Mouse (Mus musculus) liver, embryonic 16.5 days (tissue): Measurements from ENCODE around the gene Ptbp1. TPM values are rescaled to one million over a fixed set of nuclear protein-coding genes. Genes with fewer than 3 reads are reported as not detected.
"Not testable (repeated sequence)": the region's sequence is repeated elsewhere in the genome, so short reads cannot be mapped to it uniquely, and the experiment has no call there.

Experiments used
- ATAC-seq: fragments of 200-750 bp; cut with Nextera tagmentation; 2 replicates; pipeline ENCODE4 v1.8.0; 2017; ENCODE audit warnings: low read depth, mild to moderate bottlenecking, moderate number of reproducible peaks, moderate library complexity
- H3K27ac ChIP-seq: fragments of 300-500 bp; sonication (generic); 2 replicates; pipeline ENCODE4 v1.5.1; 2014; ENCODE audit warnings: mild to moderate bottlenecking, low read length
- H3K27me3 ChIP-seq: fragments of 300-500 bp; sonication (generic); 2 replicates; pipeline ENCODE4 v1.6.1; 2014; ENCODE audit warnings: low read depth, low read length, mixed read lengths; ENCODE audit not compliant: control insufficient read depth, insufficient read depth
- H3K36me3 ChIP-seq: fragments of 300-500 bp; sonication (generic); 2 replicates; pipeline ENCODE4 v1.6.1; 2014; ENCODE audit warnings: mild to moderate bottlenecking; ENCODE audit not compliant: control insufficient read depth, insufficient read depth
- H3K4me1 ChIP-seq: fragments of 300-500 bp; sonication (generic); 2 replicates; pipeline ENCODE4 v1.6.1; 2014; ENCODE audit warnings: low read depth, low read length, mixed read lengths; ENCODE audit not compliant: control insufficient read depth
- H3K4me2 ChIP-seq: fragments of 300-500 bp; sonication (generic); 2 replicates; pipeline ENCODE4 v1.6.1; 2014; ENCODE audit warnings: low read depth, low read length, mixed read lengths
- H3K4me3 ChIP-seq: fragments of 300-500 bp; sonication (generic); 2 replicates; pipeline ENCODE4 v1.5.1; 2014; ENCODE audit warnings: low read depth, mild to moderate bottlenecking, low read length
- H3K9ac ChIP-seq: fragments of 300-500 bp; sonication (generic); 2 replicates; pipeline ENCODE4 v1.6.1; 2014; ENCODE audit warnings: low read depth, low read length
- H3K9me3 ChIP-seq: fragments of 300-500 bp; sonication (generic); replicated peaks from 2 replicates; pipeline ENCODE4 v1.6.1; 2016; ENCODE audit warnings: low read length; ENCODE audit not compliant: control insufficient read depth
- WGBS: fragments of 180-500 bp; shearing (Covaris S2); extraction: QIAGEN DNeasy Blood & Tissue Kit; methylation state at CpG from one replicate; pipeline ENCODE4 v1.1.7; 2014; ENCODE audit not compliant: insufficient replicate concordance; 5-methylcytosine and 5-hydroxymethylcytosine counted together
- polyA plus RNA-seq: library from polyadenylated mRNA; unstranded; fragments of >200 nt; fragmentation: Nextera tagmentation; extraction: Ambion mirVana; gene quantifications from 2 replicates; pipeline ENCODE4 v1.2.1, GENCODE M21; 2015

The Ptbp1 gene
- polyA plus RNA-seq, 1 experiment from 2014 or later = 124 TPM

GRCm38 (mm10) chr10:79892451-79893118 lies 38.4 kb downstream of the Ptbp1 start:
- not testable (repeated sequence) for H3K27ac ChIP-seq, H3K27me3 ChIP-seq, H3K9me3 ChIP-seq, H3K36me3 ChIP-seq, H3K9ac ChIP-seq, H3K4me3 ChIP-seq, H3K4me1 ChIP-seq, H3K4me2 ChIP-seq
- WGBS = 38% methylated on average over 22 of the region's 22 CpGs
- 0 out of 2 replicates have a peak, but pooled peaks have one; percentile 31 for ATAC-seq

DNA sequence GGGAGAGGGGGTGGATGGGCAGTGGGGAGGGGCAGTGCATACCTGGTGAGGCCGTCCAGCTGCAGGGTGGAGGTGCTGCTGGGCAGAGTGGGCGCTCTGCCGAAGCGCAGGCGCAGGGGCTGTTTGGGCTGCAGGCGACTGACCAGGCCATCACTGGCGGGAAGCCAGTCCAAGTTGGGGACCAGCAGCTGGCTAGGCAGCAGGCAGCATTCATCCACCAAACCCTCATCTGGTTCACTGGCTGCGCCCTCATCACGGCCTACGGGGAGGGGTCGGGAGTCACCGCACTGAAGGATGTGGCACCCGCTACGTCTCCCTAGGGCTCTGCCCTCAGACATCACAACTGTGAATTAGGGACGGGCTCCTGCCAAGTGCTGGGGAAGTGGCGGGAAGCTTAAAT lies 42.1 kb downstream of the Ptbp1 start:
- WGBS = 86% methylated on average over 16 of the region's 16 CpGs
- Histone ChIP-seq H3K9ac (no peak overlapping the region), H3K4me2 (no peak overlapping the region), H3K9me3 (no peaks in the 10 kb centered on the region), H3K27ac (no peak overlapping the region), H3K36me3 (no peaks in the 10 kb centered on the region), H3K4me3 (no peak overlapping the region), H3K27me3 (no peaks in the 10 kb centered on the region), H3K4me1 (peaks cover 8% of the 10 kb centered on the region)
- no peak for ATAC-seq

- Histone ChIP-seq H3K9ac (no peak overlapping the region), H3K4me1 (peaks cover 8% of the 10 kb centered on the region), H3K4me3 (no peak overlapping the region), H3K27me3 (no peaks in the 10 kb centered on the region), H3K9me3 (no peaks in the 10 kb centered on the region), H3K4me2 (no peak overlapping the region), H3K36me3 (no peaks in the 10 kb centered on the region), H3K27ac (peak overlapping the region; percentile 69)
- peak; percentile 7; the same call in 1 of the 2 replicates for ATAC-seq
- WGBS = 70% methylated on average over 13 of the region's 13 CpGs
Observed at GRCm38 (mm10) chr10:79896814-79897213, 42.6 kb downstream of the Ptbp1 start.

- Histone ChIP-seq H3K9me3 (no peaks in the 10 kb centered on the region), H3K4me2 (peak overlapping the region; percentile 18), H3K4me1 (peaks cover 8% of the 10 kb centered on the region), H3K27me3 (no peaks in the 10 kb centered on the region), H3K9ac (no peak overlapping the region), H3K36me3 (no peaks in the 10 kb centered on the region), H3K4me3 (peak overlapping the region; percentile 10), H3K27ac (peak overlapping the region; percentile 69)
- WGBS = 54% methylated on average over 20 of the region's 20 CpGs
- ATAC-seq = peak; percentile 85
Observed at GRCm38 (mm10) chr10:79897316-79898245, 43.4 kb downstream of the Ptbp1 start.

GRCm38 (mm10) chr10:79900951-79901410 lies 46.8 kb downstream of the Ptbp1 start:
- Histone ChIP-seq H3K27ac (no peak overlapping the region), H3K4me2 (no peak overlapping the region), H3K9ac (no peak overlapping the region), H3K27me3 (no peaks in the 10 kb centered on the region), H3K36me3 (peaks cover 5% of the 10 kb centered on the region; the same call in 1 of the 2 replicates), H3K4me3 (no peak overlapping the region), H3K4me1 (peaks cover 8% of the 10 kb centered on the region), H3K9me3 (no peaks in the 10 kb centered on the region)
- 67% methylated on average over 2 of the region's 2 CpGs for WGBS
- no peak for ATAC-seq

DNA sequence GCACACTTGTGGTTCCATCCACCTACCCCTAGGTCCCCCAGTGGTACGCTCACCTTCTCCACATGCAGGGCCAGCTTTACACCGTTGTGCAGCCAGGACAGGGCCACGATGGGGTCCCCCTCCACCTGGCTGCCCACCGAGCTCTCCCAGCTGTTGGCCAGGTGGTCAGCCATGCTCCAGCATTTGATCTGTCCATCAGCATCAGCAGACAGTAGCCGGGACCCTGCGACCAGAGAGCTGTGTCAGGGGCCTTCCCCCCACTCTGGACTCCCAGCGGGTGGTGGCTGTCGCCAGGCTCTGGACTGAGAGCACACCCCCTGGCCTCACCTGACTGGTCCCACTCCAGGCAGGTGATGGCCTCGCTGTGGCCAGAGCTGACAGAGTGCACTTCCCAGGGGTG lies 52.5 kb downstream of the Ptbp1 start:
- Histone ChIP-seq H3K27ac (no peak overlapping the region), H3K4me3 (no peak overlapping the region), H3K4me1 (peaks cover 19% of the 10 kb centered on the region), H3K9ac (no peak overlapping the region), H3K9me3 (no peaks in the 10 kb centered on the region), H3K4me2 (no peak overlapping the region), H3K36me3 (peaks cover 10% of the 10 kb centered on the region), H3K27me3 (no peaks in the 10 kb centered on the region)
- 87% methylated on average over 9 of the region's 9 CpGs for WGBS
- no peak for ATAC-seq

DNA sequence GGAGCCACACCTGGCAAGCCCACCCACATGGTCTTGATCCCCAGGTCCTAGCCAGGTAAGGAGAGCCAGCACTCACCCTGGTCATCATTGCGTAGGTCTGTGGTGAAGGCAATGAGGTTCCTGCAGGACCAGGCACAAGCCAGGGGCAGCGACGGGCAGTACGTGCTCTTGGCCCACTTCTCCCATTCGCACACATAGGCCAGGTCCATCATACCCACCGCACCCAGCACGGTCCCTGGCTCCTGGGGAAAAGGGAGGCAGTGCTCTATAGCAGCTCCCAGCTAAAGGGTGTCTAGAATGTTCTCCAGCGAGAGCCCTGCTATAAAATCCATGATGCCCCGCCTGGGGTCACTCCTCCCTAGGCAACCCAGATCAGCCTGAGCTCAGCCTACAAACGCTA lies 53.2 kb downstream of the Ptbp1 start:
- peaks cover 12% of the 10 kb centered on the region for H3K36me3 ChIP-seq
- H3K27ac ChIP-seq = no peak overlapping the region

DNA sequence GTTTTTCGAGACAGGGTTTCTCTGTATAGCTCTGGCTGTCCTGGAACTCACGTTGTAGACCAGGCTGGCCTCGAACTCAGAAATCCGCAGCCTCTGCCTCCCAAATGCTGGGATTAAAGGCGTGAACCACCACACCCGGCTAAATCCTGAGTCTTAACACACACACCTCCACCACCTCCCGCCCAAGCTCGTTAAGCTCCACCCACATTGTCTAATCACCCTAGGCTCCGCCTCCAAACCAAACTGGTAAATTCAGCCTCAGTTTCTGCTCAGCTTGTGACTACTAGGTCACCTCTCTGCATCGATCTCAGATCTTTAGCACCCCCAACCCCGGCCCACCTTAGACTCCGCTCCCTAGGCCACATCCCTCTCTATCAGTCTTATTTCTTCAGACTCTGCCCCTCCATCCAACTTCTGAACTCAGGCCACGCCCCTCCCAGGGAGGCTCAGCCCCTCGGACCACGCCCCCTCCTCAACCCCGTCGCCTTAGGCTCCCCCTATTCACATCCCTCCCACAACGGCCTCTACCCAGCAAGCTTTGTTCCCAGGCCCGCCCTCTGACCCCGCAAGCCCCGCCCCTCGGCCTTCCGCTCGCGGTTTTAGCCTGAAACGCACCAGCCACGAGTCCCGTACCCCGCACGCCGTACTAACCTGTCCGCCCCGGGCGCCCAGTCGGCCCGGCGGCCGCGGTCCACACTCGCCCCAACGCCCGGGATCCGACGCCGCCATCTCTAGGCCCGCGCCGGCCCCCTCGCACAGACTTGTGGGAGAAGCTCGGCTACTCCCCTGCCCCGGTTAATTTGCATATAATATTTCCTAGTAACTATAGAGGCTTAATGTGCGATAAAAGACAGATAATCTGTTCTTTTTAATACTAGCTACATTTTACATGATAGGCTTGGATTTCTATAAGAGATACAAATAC lies 54.2 kb downstream of the Ptbp1 start, which contains the start of gene Med16:
Med16 (minus strand) TSS at position 757 of the 925 bp plus-strand sequence.
- H3K4me2 ChIP-seq = peak within 1 kb of the TSS; percentile 80
- peaks cover 12% of the 10 kb centered on the region for H3K36me3 ChIP-seq
- H3K27me3 ChIP-seq = no peaks in the 10 kb centered on the region
- H3K9me3 ChIP-seq = no peaks in the 10 kb centered on the region
- WGBS = 1% methylated on average over 52 of the region's 52 CpGs
- H3K9ac ChIP-seq = peak within 1 kb of the TSS; percentile 100
- peak within 1 kb of the TSS; percentile 95 for H3K4me3 ChIP-seq
- peaks cover 24% of the 10 kb centered on the region for H3K4me1 ChIP-seq
- H3K27ac ChIP-seq = peak within 1 kb of the TSS; percentile 98
- ATAC-seq = peak; percentile 94

More for the DNA sequence above, 53.2 kb downstream of the Ptbp1 start:
- WGBS = 90% methylated on average over 10 of the region's 10 CpGs
- no peaks in the 10 kb centered on the region for H3K9me3 ChIP-seq
- no peak for ATAC-seq
- H3K9ac ChIP-seq = no peak overlapping the region
- H3K27me3 ChIP-seq = no peaks in the 10 kb centered on the region
- no peak overlapping the region for H3K4me2 ChIP-seq
- H3K4me1 ChIP-seq = peaks cover 21% of the 10 kb centered on the region
- peak overlapping the region; percentile 95; the same call in 1 of the 2 replicates for H3K4me3 ChIP-seq
